Mouse (Mus musculus) forebrain, embryonic 15.5 days (tissue): ENCODE results near the gene Olfr867. TPM values are rescaled to one million over a fixed set of nuclear protein-coding genes. Genes with fewer than 3 reads are reported as not detected.

Experiments
- ATAC-seq: fragments of 200-750 bp; cut with Nextera tagmentation; replicated peaks from 2 replicates; pipeline ENCODE4 v1.8.0; 2017; ENCODE audit warnings: mild to moderate bottlenecking, moderate TSS enrichment, moderate library complexity
- H3K27ac ChIP-seq: fragments of 300-500 bp; sonication (generic); replicated peaks from 2 replicates; pipeline ENCODE4 v1.5.1; 2015; ENCODE audit warnings: mild to moderate bottlenecking, inconsistent platforms
- H3K27me3 ChIP-seq: fragments of 300-500 bp; sonication (generic); 2 replicates; pipeline ENCODE4 v1.6.1; 2015; ENCODE audit warnings: inconsistent platforms
- H3K36me3 ChIP-seq: fragments of 300-500 bp; sonication (generic); 2 replicates; pipeline ENCODE4 v1.6.1; 2015; ENCODE audit warnings: mild to moderate bottlenecking, inconsistent platforms
- H3K4me1 ChIP-seq: fragments of 300-500 bp; sonication (generic); 2 replicates; pipeline ENCODE4 v1.6.1; 2015; ENCODE audit warnings: inconsistent platforms
- H3K4me2 ChIP-seq: fragments of 300-500 bp; sonication (generic); replicated peaks from 2 replicates; pipeline ENCODE4 v1.6.1; 2015; ENCODE audit warnings: mild to moderate bottlenecking, inconsistent platforms
- H3K4me3 ChIP-seq: fragments of 300-500 bp; sonication (generic); 2 replicates; pipeline ENCODE4 v1.5.1; 2015; ENCODE audit warnings: mild to moderate bottlenecking, inconsistent platforms
- H3K9ac ChIP-seq: fragments of 300-500 bp; sonication (generic); replicated peaks from 2 replicates; pipeline ENCODE4 v1.6.1; 2015; ENCODE audit warnings: mild to moderate bottlenecking, inconsistent platforms
- H3K9me3 ChIP-seq: fragments of 300-500 bp; sonication (generic); 2 replicates; pipeline ENCODE4 v1.6.1; 2016; ENCODE audit warnings: inconsistent platforms
- WGBS: fragments of 180-500 bp; shearing (Covaris S2); methylation state at CpG from one replicate; pipeline ENCODE4 v1.1.7; 2015; ENCODE audit warnings: mixed read lengths; 5-methylcytosine and 5-hydroxymethylcytosine counted together
- microRNA-seq: library from miRNA; unstranded; fragments of <30 nt; microRNA quantifications from one replicate; pipeline ENCODE4, GENCODE M21; 2016
- polyA plus RNA-seq: library from polyadenylated mRNA; unstranded; fragments of >200 nt; fragmentation: Nextera tagmentation; extraction: Ambion mirVana; gene quantifications from 2 replicates; pipeline ENCODE4 v1.2.1, GENCODE M21; 2015

The Olfr867 gene
- polyA plus RNA-seq: not detected in 2 replicates

- no peak within 1 kb of the TSS for H3K4me3 ChIP-seq
- H3K27ac ChIP-seq: no peak within 1 kb of the TSS
- no peak within 1 kb of the TSS for H3K9ac ChIP-seq
- H3K36me3 ChIP-seq: no peaks in the 10 kb centered on the region
- WGBS: 70% methylated on average over 1 of the region's 1 CpGs
- ATAC-seq: no peak
- peaks cover 13% of the 10 kb centered on the region for H3K9me3 ChIP-seq
- H3K4me2 ChIP-seq: no peak within 1 kb of the TSS
- H3K27me3 ChIP-seq: no peaks in the 10 kb centered on the region
- H3K4me1 ChIP-seq: no peaks in the 10 kb centered on the region
These were observed at the start of gene Olfr867 for GRCm38 (mm10) chr9:20057462-20057861. TSS of gene Olfr867 (minus strand) at chr9:20057562.

- H3K27me3 ChIP-seq: no peaks in the 10 kb centered on the region
- H3K36me3 ChIP-seq: no peaks in the 10 kb centered on the region
- H3K27ac ChIP-seq: no peak within 1 kb of the TSS
- no peak for ATAC-seq
- H3K4me1 ChIP-seq: no peaks in the 10 kb centered on the region
- WGBS: 41% methylated on average over 2 of the region's 2 CpGs
- H3K4me2 ChIP-seq: no peak within 1 kb of the TSS
- 0 out of 2 replicates have a peak, but pooled peaks cover 4% of the 10 kb centered on the region for H3K9me3 ChIP-seq
- H3K9ac ChIP-seq: no peak within 1 kb of the TSS
- H3K4me3 ChIP-seq: no peak within 1 kb of the TSS
These were observed 41.0 kb upstream of the Olfr867 start, which contains the start of gene Olfr868 for GRCm38 (mm10) chr9:20098326-20098725. TSS of gene Olfr868 (plus strand) at chr9:20098626.

- H3K4me1 ChIP-seq: no peaks in the 10 kb centered on the region
- H3K9me3 ChIP-seq: peaks cover 34% of the 10 kb centered on the region; the same call in 1 of the 2 replicates
- H3K27me3 ChIP-seq: no peaks in the 10 kb centered on the region
- no peak overlapping the region for H3K4me3 ChIP-seq
- WGBS: 78% methylated on average over 7 of the region's 7 CpGs
- H3K9ac ChIP-seq: no peak overlapping the region
- ATAC-seq: no peak
- no peak overlapping the region for H3K4me2 ChIP-seq
- no peak overlapping the region for H3K27ac ChIP-seq
- no peaks in the 10 kb centered on the region for H3K36me3 ChIP-seq
These were observed 16.3 kb upstream of the Olfr867 start for GRCm38 (mm10) chr9:20073523-20074177.

- no peak overlapping the region for H3K27ac ChIP-seq
- H3K4me2 ChIP-seq: no peak overlapping the region
- H3K9me3 ChIP-seq: peaks cover 22% of the 10 kb centered on the region; the same call in 1 of the 2 replicates
- H3K36me3 ChIP-seq: no peaks in the 10 kb centered on the region
- H3K9ac ChIP-seq: no peak overlapping the region
- whole genome bisulfite sequencing: 96% methylated on average over 1 of the region's 1 CpGs
- no peaks in the 10 kb centered on the region for H3K4me1 ChIP-seq
- H3K4me3 ChIP-seq: no peak overlapping the region
- H3K27me3 ChIP-seq: no peaks in the 10 kb centered on the region
- ATAC-seq: no peak
These were observed 13.9 kb upstream of the Olfr867 start for GRCm38 (mm10) chr9:20071291-20071690.

GRCm38 (mm10) chr9:20070236-20070635 is 12.9 kb upstream of the Olfr867 start:
- Histone ChIP-seq H3K9ac (no peak overlapping the region), H3K36me3 (no peaks in the 10 kb centered on the region), H3K4me3 (no peak overlapping the region), H3K27me3 (no peaks in the 10 kb centered on the region), H3K4me2 (no peak overlapping the region), H3K9me3 (peaks cover 20% of the 10 kb centered on the region; the same call in 1 of the 2 replicates), H3K27ac (no peak overlapping the region), H3K4me1 (no peaks in the 10 kb centered on the region)
- ATAC-seq: no peak
- WGBS: 71% methylated on average over 3 of the region's 3 CpGs

- H3K27ac ChIP-seq: no peak overlapping the region
- H3K27me3 ChIP-seq: no peaks in the 10 kb centered on the region
- no peak for ATAC-seq
- H3K9me3 ChIP-seq: peaks cover 21% of the 10 kb centered on the region
- H3K4me3 ChIP-seq: no peak overlapping the region
- WGBS: 71% methylated on average over 3 of the region's 3 CpGs
- no peak overlapping the region for H3K9ac ChIP-seq
- no peaks in the 10 kb centered on the region for H3K36me3 ChIP-seq
- H3K4me2 ChIP-seq: no peak overlapping the region
- no peaks in the 10 kb centered on the region for H3K4me1 ChIP-seq
These were observed 9.4 kb downstream of the Olfr867 start for GRCm38 (mm10) chr9:20047964-20048363.

GRCm38 (mm10) chr9:20027935-20028334 is 29.4 kb downstream of the Olfr867 start, which contains the start of gene Olfr866:
TSS of gene Olfr866 (minus strand) at chr9:20028035.
- H3K27ac ChIP-seq: no peak within 1 kb of the TSS
- no peak within 1 kb of the TSS for H3K4me2 ChIP-seq
- peaks cover 12% of the 10 kb centered on the region for H3K9me3 ChIP-seq
- H3K9ac ChIP-seq: no peak within 1 kb of the TSS
- ATAC-seq: no peak
- no peaks in the 10 kb centered on the region for H3K4me1 ChIP-seq
- 78% methylated on average over 2 of the region's 2 CpGs for WGBS
- no peaks in the 10 kb centered on the region for H3K36me3 ChIP-seq
- no peaks in the 10 kb centered on the region for H3K27me3 ChIP-seq
- no peak within 1 kb of the TSS for H3K4me3 ChIP-seq

Small RNAs within 50 kb of the gene (microRNA-seq; reads per million reads assigned to microRNA genes)
- gene Gm26231 (not detected), gene Gm44395 (not detected)

Other genes starting within 250 kb of the Olfr867 start
- gene Olfr860, start 207.8 kb downstream of the Olfr867 start, polyA plus RNA-seq: not detected in 2 replicates
- gene Olfr862, start 169.6 kb downstream of the Olfr867 start, polyA plus RNA-seq: not detected in 2 replicates
- gene Olfr77, start 140.7 kb downstream of the Olfr867 start, polyA plus RNA-seq: 0.17 and 0.18 TPM in 2 replicates
- not detected in 2 replicates for gene Olfr866, start 29.5 kb downstream of the Olfr867 start, polyA plus RNA-seq
- gene Olfr868, start 41.1 kb upstream of the Olfr867 start, polyA plus RNA-seq: not detected in 2 replicates
- gene Olfr869, start 71.4 kb upstream of the Olfr867 start, polyA plus RNA-seq: not detected in 2 replicates
- not detected in 2 replicates for gene Olfr870, start 116.5 kb upstream of the Olfr867 start, polyA plus RNA-seq
- not detected in 2 replicates for gene Olfr871, start 154.6 kb upstream of the Olfr867 start, polyA plus RNA-seq
- gene Olfr872, start 179.6 kb upstream of the Olfr867 start, polyA plus RNA-seq: not detected in 2 replicates
- gene Olfr39, start 224.8 kb upstream of the Olfr867 start, polyA plus RNA-seq: not detected in 2 replicates
- gene Olfr873, start 241.0 kb upstream of the Olfr867 start, polyA plus RNA-seq: not detected in 2 replicates